Mouse (Mus musculus) gastrocnemius, adult 18-20 months (tissue): ENCODE measurements around the gene Rere. TPM values are rescaled to one million over a fixed set of nuclear protein-coding genes. Genes with fewer than 3 reads are reported as not detected.
"Not testable (repeated sequence)": the region's sequence is repeated elsewhere in the genome, so short reads cannot be mapped to it uniquely, and the experiment has no call there.

Experiments used
- DNase-seq: peaks from one replicate; pipeline ENCODE4 v3.0.0; 2021; ENCODE audit warnings: low spot score
- total RNA-seq, 2 experiments: library from RNA; stranded (reverse); gene quantifications; 2 replicates each; pipeline ENCODE4 v1.2.3; 2021

Gene Rere
- total RNA-seq, 2 experiments from 2014 or later: 66.1 to 70.4 TPM

DNA sequence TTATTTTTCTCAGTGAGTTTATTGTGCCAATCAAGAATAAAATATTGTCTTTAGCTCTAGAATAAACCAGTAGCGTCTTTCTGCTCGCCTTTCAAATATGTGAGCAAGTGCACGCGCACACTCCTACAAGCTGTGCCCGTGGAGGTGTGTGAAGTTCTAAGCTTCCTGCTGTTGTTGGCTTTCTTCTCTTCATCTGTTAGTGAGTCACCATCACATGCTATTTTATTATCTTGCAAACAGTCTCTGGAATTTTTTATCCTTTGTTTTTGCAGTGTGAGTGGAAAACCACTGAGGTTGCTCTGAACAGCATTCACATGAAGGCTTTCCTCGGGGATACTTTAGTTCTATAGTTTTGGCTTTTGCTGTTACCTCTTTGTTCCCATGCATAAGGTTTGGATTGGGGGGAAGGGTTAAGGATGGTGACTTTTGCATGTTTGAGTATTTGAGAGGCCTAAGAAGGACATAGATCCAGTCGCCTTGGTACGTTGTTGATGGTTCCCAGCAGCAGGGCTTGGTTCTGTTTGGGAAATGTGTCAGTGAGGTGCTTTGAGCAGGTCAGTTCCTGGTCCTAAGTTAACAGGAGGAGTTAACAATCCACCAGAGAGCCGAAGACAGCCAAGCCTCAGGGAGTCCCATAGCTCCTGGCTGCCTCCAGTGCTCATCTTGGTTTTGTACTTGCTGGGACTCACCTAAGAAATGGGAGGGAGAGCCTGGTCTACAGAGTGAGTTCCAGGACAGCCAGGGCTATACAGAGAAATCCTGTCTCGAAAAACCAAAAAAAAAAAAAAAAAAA lies 300.7 kb downstream of the Rere start:
- no peak for DNase-seq

DNA sequence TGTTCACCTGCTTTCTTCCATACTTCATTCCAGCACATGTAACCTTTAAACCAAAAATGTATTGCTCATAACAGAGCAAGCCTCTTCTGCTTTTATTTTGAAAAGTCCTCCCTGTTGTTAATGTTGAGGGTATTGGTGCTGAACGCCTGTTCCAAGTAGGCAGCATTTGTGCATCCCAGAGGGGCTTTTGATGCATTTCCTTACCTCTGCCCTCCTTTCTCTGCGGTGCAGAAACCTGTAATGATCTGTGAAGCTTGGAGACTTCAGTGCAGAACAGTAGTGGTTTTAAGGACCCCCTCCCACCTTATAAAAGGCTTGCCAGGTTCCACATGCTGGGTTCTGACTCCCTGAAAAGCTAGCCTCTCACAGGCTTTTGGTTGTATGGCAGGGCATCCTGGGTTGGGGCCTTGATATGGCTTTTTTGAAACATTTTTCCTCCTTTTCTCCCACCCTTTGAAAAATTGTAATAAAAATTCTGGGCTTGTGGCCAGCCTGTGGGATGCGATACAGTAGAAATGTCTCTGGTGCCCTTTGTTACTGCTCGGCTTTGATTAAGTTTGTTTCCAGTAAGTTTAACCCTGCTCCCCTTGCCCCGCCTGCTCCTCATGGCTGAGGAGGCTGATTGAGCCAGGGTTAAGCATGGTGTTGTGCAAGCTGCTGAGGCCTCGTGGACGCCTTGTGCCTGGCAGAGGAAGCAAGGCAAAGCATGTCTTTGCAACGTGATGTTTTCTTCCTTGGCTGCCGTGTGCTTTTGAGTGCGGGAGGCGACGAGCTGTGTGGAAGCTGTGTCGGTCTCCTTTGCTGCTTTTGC lies 301.7 kb downstream of the Rere start:
- DNase-seq: peak; percentile 91

DNA sequence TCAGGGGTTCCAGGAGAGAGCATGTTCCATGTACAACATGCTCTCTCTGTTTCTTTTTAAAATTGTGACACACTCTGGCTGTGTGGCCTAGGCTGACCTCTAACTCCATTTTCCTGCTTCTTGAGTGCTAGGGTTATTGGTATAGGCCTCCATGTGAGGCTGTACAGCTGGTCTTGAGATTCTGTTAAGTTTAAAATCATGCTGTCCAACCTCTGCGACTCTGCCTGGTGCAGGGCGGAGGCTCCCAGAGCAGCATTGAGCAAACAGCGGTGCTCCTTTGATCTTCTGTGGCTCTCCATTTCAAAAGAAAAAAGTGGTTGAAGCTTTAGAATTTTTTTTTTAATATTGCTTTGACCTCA lies 302.3 kb downstream of the Rere start:
- no peak for DNase-seq

DNA sequence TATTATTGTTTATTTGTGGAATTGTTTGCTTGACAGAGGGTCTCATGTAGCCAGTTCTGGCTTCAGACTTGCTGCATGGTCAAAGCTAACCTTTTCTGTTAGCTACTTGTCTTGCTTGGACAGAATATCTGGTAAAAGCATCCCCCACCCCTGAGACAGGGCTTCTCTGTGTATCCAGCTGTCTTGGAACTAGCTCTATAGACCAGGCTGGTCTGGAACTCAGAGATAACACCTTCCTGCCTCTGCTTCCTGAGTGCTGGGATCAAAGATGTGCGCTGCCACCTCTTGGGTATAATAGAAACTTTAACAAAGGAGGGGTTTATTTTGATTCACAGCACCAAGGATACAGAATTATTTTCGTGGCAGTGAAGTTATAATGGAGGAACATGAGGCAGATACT lies 304.4 kb downstream of the Rere start:
- no peak for DNase-seq

DNA sequence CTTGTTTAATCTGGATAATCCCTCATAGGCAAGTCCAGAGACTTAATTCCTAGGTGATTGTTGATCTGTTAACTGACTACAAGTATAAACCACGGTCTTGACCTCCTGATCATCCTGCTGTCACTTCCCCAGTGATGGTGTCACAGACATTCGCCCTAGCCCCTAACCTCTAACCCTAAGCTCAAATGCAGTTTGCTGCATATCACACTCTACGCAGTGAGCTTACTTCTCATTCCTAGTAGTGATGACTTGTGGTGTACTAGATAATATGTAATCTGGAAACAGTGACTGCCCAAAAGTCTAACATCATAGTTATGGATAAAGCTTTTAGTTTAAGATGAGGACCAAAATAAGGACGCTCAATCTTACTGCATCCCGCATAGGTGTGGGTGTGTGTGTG lies 304.8 kb downstream of the Rere start:
- DNase-seq: no peak

DNA sequence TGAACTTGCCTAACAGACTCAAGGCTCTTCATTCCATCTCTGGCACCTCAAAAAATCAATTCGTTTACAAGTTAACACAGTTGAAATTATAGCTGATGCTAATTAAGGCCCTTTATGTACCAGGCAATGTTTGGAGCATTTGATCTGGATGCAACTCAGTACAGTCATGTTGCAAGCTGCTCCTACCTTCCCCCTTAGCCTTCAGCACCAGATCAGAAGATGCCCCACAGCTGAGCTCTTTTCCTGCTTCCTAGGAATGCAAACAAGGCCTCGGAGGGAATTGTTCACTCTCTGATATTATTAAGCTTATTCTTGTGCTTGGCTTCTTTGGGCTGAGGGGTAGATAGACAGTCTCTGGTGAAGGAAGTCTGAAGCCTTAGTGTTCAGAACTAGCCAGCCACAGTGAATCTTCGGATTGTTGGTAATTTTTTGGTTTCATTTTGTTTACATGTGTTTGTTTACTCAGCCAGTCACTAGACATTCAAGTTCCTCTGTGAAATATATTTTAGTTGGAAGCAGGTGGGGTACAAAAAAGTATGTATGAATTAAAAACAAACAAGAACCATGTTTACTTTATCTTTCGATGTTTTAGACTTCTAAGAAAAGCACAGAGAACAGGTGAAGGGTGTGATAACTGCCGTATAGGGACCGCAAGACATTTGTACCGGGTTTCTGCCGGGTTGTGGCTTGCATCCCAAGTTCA lies 306.3 kb downstream of the Rere start:
- no peak for DNase-seq

DNA sequence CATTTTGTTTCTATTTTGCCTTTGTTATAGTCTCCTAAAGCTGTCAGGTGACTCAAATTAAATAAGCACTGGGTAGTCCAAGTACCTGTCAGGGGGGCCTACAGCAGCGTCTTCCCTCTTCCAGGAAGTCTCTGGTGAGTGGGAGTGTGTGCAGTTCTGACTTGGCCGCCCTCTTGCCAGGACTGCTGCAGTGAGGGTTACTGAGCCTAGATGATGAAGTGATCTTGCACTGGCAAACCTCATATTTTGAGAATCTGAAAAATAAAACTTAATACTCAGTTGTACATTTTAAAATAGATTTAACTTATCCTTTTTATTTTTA lies 306.8 kb downstream of the Rere start:
- no peak for DNase-seq

DNA sequence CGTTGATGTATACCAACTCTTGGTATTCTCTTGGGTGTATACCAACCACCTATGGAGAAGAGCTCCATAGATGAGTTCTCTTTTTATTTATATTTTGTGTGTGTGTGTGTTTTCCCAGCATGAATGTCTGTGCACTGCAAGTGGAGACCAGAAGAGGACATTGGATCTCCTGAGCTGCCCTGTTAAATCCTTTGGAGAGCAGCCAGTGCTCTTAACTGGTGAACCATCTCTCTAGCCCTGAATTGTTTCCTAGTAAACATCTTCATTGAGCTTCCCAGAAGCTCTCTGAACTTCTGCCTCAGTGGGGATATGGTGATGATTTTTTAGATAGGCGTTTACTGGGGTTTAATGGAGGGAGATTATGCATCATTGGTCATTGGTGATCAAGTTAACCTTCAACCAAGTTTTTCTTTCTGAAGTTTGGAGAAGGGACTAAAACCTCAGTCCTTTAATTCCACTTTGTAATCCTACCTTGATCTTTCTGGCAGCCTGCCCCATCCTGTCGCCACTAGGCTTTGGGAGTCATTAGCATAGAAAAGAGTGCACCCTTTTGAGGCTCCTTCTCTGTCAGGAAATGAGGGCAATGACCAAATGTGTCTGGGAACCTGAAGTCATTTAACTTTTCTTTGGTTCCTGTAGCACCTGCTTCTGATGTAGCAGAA lies 309.3 kb downstream of the Rere start:
- DNase-seq: no peak

DNA sequence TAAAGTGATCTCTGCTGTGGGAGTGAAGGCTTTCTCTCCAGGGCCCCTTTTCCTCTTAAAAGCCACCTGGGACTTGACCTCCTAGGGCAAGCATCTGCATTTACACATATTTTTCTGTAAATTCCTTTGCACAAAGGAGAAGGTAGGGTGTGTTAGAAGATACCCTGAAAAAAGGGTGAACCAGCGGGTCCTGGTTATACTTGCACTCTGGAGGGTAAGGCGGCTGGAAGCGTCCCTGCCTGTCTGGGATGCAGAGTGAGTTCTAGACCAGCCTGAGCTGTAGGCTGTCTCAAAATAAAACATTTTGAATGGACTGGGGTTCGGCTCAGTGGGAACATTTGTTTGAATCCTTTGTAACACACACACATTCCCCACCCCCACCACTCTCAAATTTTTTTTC lies 310.2 kb downstream of the Rere start:
- DNase-seq: no peak

DNA sequence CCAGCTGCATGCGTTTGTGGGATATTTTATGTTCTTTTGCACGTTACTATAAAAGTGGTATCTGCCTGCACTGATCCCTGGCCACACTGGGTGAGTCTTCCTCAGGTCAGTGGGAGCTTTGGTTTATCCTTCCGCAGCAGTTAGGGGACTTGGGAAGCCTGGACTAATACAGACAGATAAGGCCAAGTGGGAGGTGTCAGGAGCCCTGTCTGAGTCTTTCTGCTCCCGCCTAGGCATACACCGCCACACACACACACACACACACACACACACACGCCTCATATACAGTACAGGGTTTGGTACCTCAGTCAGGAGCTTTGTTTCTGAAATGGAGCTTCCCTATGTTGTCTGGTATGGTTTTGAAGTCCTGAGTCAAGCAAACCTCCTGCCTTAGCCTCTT lies 310.6 kb downstream of the Rere start:
- no peak for DNase-seq

DNA sequence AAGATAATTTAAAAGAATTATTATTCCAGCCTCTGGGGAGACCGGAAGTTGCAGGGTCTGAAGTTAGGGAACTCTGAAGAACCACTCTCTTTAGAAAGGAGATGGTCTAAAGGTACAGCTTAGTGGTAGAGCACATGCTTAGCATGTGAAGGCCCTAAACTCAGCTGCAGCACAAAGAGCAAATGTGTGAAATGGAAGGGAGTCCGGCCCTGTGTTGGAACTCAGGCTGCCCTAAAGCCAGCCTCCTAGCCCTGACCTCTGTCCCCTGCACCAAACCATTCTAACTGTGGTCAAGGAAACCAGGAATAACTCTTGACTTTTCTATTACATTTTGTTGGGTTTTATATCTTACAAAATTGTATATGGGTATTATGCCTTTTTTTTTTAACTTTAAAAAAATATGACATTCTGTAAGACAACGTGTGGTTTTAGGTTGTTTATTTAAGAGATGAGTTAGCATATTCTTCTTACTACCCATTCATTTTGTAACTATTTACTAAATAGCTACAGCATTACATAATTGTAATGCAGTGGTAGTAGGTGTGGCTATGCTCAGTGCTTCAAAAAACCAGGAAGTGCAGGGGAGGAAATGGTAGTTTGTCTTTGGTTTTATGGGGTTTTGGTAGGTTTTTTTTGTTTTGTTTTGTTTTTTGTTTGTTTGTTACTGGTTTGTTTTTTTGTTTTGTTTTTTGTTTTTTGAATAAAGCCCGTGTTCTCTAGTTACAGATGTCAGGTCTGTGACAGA lies 312.2 kb downstream of the Rere start:
- no peak for DNase-seq

DNA sequence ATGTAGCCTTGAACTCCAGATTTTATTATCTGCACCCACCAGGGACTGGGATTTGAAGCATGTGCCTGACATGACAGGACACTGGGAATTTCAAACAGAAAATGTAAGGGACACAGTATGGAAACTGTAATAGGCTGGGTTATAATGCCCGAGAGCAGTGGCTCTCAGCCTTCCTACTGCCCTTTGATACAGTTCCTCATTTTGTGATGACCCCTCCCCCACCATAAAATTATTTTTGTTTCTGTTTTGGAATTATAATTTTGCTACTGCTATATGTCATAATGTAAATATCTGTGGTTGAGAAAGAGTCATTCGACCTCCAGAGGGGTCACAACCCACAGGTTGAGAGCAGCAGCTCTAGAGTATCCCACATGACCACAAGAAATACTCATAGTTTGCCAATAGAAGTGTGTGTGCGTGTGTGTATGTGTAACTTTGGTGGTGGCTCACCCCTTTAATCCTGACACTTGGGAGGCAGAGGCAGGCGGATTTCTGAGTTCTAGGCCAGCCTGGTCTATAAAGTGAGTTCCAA lies 312.9 kb downstream of the Rere start:
- no peak for DNase-seq

DNA sequence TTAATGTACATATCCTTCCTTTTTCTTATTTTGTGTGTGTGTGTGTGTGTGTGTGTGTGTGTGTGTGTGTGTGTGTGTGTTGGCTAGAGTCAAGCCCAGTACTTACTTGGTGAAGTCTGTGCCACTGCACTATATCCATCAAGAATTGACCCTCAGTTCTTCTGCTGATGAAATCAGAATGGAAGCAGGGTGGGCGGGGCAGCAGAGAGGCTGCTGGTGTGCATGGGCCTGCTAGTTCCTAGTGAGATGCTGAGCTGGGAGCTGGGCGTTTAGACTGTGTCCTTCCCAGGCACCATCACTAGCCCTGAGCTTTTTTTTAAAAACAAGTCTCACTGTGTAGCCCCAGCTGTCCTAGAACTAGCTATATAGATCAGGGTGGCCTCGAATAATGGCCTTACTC lies 313.6 kb downstream of the Rere start:
- no peak for DNase-seq

DNA sequence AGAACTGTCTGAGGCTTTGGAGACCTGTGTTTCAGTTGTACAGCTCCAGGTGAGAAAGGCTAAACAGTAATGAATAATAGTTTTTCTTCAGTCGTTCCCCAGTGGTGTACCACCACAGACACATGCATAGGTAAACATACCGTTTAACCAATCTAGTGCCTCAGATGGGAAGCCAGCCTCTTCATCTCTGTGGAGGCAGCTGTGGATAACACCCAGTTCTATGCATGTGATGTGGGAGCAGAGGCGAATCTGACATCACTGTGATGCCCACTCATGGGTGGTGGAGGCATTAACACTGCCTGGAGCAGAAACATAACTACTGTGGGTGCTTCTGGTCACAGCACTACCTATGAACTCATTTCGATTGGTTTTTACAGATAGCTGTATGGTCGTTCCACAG lies 314.5 kb downstream of the Rere start:
- no peak for DNase-seq

DNA sequence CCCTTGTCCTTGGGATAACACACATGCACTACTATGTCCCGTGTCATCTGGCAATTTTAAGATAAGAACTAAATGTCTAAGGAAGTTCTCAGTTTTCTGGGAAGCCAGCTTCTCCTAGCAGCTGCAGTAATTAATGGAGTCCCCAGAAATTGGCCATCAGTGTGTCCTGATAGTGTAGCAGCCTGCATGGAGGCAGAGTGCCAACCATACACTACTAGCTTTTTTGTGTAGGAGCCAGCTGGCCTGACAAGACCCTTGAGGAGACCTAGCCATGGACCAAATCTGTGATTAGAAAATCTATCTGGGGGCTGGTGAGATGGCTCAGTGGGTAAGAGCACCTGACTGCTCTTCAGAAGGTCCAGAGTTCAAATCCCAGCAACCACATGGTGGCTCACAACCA lies 317.2 kb downstream of the Rere start:
- no peak for DNase-seq

DNA sequence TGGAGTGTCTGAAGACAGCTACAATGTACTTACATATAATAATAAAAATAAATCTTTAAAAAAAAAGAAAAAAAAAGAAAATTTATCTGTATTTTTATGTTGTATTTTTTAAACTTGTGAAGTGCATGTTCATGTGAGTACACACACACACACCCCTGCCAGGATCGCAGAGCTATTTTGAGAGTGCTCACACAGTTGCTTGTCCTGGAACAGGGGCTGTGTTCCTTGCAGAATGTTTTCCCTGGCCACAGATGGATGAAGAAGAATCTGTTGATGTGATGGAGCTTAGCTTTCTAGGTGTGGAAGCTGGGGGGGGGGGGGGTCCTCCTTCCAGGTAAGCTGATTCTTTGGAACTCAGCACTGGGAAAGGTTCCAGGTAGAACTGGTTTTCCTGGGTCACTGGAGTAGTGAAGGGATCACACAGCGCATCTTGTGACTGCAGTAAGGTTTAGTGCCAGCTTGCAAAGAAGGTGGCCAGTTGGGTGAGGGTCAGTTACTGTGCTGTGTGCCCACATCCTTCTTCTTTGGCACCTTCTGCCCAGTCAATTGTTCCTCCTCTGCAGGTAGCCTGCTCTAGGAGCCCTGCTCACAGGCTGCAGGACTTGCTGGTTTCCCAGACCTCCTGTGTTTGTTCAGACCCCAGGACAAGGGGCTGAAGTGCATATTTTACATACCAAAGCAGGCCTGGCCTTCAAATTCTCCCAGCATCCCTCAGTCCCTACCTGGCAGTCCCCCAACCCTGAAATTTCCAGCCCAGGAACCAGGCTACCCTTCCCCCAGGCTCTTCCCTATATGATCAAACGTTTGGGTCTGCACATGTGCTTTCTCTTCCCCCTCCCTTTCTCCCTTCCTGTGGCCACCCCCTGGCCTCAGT lies 317.9 kb downstream of the Rere start:
- DNase-seq: peak; percentile 51

DNA sequence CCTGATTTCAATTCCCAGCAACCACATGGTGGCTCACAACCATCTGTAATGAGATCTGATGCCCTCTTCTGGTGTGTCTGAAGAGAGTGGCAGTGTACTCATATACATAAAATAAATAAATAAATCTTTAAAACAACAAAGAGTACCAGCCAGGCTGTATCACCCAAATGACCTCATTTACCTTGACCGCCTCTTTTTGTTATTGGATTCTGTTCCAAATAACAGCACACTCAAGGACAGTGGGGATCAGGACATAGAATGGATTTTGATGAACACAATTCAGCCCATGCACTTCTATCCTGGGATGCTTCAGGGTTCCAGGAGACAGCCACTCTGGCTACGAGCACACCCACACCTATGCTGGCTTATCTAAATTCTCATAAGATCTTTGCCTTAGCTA lies 319.1 kb downstream of the Rere start:
- not testable (repeated sequence) for DNase-seq

DNA sequence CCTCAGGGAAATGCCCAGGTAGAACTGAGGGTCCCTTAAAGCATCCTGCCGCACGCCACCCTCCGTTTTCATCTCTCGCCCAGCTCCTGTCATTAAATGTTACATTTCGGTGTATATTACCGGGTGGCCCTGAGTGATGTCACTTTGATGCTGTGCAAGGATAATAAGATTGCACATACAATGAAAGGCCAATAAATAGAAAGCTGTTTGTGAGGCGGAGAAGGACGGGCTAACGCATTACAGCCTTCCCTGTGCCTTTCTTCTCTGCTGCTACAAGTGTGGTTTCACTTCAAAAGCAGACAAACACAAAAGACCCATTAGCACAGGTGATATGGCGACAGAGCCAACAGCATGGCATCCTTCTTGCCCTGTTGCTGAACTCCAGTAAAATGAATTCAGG lies 320.0 kb downstream of the Rere start:
- DNase-seq: no peak

DNA sequence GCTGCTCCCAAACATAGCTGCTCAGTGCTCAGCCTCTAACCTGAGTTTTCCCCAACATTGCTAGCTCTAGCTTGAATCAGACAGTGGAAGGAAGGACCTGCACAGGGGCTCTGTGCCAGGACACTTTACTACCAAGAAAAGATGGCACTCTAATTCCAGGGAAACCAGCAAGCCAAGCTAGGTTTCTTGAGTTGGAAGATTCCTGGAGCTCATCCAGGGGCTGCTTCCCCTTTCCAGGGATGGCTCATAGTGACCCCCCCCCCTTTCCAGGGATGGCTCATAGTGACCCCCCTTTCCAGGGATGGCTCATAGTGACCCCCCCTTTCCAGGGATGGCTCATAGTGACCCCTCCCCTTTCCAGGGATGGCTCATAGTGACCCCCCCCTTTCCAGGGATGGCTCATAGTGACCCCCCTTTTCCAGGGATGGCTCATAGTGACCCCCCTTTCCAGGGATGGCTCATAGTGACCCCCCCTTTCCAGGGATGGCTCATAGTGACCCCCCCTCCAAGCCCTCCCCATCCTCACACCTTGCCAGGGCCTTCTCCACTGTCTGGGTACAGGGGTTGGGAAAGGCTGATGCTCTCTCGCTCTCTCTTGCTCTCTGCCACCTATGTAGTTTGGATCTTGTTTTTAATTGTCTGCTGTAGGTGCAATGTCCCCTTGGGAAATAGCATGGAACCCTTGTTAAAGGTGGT lies 322.1 kb downstream of the Rere start:
- DNase-seq: no peak
